Mouse (Mus musculus): ENCODE results near the gene Pak4. TPM values are rescaled to one million over a fixed set of nuclear protein-coding genes. Genes with fewer than 3 reads are reported as not detected.
A peak's percentile ranks its signal among the peaks of the same experiment; 100 is the strongest.
"Not testable (repeated sequence)": the region's sequence is repeated elsewhere in the genome, so short reads cannot be mapped to it uniquely, and the experiment has no call there.

Gene Pak4
- polyA plus RNA-seq, 1 experiment: 24.7 TPM

DNA sequence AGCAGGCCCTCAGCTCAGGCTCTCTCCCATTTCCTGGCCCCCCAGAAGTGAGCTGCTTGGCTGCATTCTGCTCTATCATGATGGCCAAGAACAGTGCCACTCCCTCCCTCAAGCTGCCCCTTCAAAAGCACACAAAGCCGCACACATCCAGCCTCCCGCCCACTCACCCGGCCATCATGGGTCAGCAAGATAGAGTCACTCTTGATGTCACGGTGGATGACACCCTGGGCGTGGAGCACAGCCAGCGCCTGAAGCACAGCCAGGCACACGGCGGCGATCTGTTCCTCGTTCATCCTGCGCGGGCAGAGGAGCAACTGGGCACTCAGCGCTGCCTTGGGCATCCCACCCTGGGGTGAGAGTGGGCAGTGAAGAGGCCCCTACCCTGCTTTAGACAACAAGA lies 35.6 kb downstream of the Pak4 start:
- DNase-seq (ENCODE audit: low spot score): no peak

DNA sequence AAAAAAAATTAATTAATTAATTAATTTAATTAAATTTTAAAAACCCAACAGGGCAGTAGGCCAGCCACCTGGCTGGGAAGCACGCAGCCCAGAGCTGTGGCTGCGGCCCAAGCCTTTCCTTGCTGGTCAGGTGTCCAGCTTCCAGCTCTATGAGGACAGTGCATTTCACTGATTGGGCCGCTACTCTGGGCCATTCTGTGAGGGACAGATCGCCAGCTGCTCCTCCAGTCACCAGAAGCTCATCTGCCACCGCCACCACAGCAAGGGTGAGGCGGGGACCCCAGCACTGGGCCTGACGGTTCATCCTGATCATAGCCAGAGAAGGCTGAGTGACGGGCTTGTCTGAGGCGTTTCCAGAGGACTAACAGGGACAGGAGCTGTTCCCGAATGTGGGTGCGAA lies 36.0 kb downstream of the Pak4 start:
- DNase-seq (ENCODE audit: low spot score): no peak

DNA sequence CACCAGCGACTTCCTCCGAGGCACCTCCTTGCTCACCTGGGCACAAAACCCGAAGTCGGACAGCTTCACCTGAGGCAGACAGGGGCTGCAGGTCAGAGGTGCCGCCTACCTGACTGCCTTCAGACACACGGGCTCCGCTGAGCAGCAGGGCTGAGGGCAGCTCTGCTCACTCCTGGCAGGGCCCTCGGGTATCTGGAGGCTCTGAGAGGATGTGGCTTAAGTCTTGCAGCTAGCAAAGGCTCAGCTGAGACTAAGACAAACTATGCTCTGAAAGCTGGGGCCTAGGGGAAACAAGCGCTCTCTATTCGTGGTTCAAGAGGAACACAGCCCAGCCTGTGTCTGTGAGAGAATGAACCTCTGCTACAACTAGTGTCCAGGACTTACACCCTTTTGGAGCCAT lies 37.1 kb downstream of the Pak4 start:
- DNase-seq (ENCODE audit: low spot score): no peak

DNA sequence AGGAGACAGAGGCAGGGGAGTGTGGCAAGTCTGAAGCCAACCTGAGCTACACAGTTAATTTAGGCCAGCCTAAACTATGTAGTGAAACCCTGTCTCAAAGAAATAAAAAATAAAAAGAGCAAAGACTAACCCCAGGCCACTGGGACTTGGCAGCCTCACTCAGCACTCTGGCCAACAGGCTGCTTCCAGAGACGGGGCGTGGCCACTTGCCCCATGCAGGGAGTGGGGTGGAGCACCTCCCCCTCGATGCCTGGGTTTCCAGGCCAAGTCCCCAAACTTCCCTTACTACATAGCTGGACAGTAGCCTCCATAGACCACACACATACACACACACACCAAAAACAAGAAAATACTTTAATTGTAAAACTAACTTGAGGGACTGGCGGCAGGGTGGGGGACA lies 39.5 kb downstream of the Pak4 start:
- DNase-seq (ENCODE audit: low spot score): no peak

DNA sequence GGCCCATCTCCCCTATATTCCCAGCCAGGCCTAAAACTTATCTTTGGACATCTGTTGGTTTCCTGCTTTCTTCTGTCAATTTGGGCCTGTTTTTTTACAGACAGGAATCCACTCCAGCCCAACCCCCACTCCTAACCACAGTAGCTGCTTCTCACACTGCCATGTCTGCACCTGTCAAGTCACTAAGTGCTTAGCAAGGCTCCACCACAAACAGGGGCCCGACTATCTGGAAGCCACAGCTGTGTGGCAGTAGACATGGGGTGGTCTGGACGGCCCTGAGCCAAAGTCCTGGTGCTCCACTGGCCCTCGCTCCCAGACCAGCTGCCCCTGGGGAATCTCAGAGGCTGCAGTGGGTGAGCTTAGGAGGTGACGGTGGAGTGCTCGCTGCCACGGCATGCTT lies 40.3 kb downstream of the Pak4 start:
- DNase-seq (ENCODE audit: low spot score): no peak

DNA sequence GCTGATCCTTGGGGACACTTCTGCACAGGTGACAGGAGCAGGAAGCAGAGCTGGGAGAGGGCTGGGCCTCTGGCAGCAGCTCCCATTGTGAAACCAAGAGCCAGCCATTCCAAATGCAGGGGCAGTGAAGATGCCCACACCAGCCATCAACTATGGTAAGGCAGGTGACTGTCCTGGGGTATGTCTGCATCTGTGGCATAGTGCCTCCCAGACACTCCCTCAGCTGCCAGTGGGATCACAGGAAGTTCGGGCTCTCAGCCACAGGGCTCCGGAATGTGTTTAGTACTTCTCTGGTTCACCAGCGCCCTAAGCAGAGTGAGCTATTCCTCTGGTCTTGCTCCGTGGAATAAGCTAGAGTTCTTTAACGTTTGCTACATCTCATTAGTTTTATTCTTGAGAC lies 40.9 kb downstream of the Pak4 start:
- DNase-seq (ENCODE audit: low spot score): no peak

DNA sequence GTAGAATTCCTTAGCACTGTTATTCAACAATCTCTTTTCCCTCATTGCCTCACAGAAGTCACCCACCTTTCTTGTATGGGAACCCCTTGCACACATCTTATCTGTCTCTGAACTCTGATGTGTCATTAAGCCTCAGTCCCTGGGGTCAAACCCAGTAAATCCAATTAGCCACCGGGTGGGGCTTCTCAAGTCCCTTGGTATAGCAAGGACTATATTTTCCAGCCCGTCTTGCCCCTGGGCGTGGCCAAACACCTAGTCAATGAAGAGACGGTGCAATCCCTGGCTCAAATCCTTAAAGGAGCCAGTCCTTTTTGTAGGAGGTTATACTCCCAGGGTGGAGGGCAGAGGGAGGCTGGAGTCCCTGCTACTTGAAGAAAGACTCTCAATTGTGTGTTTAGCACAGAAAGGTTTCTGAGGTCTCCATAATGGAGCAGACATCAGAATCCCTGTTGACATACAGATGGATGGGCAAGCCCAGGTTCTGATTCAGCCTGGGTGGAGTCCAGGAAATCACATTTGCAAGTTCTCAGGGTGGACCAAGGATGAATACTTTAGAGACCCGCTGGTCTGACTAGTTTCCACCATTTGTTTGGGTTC lies 41.9 kb downstream of the Pak4 start:
- DNase-seq (ENCODE audit: low spot score): no peak

DNA sequence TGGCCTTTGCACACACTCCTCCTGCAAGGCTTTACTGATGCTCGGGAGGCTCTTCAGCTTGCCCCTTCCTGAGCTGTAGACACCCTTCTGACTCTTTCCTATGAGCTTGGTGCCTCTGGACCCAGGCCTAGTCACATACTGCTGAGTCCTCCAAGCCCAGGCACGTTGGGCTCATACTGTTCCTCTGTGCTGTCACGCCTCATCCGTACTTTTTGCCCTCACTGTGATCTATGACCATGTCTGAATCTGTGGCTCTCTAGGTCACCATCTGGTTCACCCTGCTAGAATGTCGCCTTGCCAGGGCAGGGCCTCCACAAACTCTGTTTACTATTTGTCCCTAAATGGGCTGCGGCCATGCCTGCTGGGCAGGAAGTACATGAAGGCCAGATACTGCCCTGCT lies 44.9 kb downstream of the Pak4 start:
- DNase-seq (ENCODE audit: low spot score): no peak

DNA sequence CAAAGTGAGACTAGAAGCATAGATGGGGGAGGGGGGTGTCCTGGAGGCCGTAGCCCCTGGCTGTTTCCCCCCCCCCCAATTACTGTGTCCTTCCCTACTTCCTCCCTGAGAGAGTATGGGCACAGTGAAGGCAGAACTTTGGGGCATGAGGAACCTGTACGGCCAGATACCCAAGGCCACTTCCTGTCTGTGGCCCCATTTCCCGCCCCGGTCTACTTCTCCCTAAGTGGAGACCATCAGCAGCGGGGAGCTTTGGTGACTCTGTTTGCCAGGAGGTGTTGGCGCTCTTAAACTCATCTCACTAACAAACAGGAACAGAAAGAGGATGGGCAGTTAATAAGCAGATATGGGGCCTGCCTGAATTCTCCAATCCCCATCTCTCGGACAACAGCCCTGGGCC lies 50.4 kb downstream of the Pak4 start:
- no peak for DNase-seq (ENCODE audit: low spot score)

DNA sequence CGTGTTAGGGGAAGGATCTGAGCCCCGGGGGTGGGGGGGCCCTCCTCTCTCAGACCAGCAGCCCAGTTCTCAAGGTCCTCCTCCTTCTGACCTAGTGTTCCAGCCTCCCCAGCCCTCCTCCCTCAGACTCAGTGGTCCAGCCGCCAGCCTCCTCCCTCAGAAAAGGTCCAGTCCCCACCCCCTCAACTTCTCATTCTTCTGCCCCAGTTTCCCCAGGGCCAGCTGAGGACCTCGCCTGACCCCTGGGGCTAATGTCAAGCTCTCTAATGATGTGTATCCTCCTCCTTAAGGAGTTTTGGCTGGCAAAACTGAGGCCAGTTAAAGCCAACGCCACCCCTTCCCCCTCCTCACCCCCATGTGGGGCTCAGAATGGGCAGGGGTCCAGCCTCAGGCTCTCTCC lies 50.8 kb downstream of the Pak4 start, which contains the start of gene Nccrp1:
Gene Nccrp1, minus strand, starts transcription at position 101 of the 400 bp plus-strand sequence.
- DNase-seq (ENCODE audit: low spot score): no peak

DNA sequence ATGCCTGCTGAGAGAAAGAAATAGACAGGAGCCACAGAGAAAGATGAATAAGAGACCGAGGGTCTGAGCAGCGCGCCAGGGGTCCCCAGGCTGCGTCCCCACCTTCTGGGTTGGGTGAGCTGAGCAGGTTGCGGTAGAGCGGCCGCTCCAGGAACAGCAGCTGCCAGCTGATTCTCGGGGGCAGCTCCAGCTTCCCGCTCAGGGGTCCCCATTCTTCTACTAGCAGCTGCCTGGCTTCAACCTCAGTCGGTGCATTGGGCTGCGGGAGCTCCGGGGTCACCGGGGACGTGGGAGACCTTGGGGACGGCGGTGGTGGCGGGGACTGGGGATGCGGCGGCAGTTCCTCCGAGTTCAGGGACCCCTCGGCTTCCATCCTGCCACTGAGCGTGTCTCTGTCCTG lies 51.3 kb downstream of the Pak4 start:
- DNase-seq (ENCODE audit: low spot score): no peak

DNA sequence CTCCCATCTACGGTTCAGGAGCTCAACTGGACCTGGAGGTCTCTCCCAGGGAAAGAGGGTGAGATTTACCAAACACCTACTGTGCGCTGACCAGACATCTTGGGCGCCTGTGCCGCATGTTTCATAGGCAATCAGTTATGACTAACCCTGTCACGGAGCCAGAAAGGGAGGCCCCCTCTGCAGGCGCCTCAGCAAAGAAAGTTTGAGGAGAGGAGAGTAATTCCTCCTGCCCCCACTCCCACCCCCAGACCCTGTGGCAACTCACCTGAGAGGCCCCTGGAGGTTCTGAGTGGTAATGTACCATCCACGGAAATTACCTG lies 52.1 kb downstream of the Pak4 start:
- DNase-seq (ENCODE audit: low spot score): no peak

DNA sequence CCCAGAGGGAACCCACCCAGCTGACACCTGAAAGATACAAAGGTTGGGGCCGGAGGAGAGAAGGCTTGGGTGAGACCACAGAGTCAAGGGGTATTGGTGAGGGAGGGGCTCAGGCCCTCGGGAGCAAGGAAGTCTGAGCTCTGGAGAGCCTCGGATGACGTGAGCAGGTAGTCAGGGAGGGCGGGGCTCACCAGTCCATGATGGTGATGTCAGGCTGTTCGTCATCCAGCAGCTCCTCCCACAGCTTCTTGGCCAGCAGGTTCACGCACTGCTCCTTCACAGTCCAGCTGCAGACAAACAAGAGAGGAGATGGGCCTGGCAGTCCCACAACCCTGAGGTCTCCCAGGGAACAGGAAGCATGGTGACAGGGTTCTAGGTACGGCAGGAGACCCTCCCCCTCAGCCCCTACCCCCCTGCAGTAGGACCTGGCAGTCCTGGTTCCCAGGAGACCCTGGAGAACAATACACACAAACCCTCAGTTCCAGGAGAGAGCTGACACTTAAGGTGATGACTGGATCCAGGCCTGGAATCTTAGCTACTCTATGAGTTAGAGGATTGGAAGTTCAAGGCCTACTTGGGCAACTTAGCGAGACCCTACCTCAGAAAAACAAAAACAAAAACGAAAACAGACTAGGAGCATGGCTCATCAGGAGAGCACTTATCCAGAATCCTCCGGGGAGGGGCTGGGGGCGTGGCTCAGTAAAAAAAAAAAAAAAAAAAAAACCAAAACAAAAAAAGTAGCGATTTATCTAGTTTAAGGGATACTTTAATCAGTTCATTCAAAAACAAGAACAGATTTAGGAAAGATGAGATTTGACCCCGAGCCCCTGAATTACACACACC lies 52.7 kb downstream of the Pak4 start:
- DNase-seq (ENCODE audit: low spot score): no peak

DNA sequence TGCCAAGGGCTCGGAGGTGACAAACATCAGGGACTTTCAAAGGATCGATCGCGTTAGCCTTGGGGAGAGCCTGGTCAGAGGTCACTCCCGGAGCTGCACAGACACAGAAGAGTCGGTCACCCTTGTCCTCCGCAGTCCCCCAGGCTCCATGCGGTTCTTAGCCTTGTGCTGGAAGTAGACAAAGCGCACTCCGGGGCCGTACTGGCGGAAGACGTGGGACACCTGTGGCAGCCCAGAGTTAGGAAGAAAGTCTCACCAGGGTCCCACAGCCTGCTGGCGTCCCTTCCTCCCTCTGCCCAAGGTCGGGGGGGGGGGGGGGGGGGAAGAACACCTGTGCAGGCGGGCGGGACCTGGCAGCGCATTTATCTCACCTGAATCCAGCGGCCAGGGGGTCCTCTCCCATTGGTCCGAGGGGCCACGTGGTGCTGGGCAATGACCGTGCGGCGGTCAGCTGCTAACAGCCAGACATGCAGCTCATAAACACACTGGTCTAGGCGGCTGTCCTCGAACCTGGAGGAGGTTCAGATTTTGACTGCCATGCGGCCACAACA lies 53.9 kb downstream of the Pak4 start:
- DNase-seq (ENCODE audit: low spot score): no peak

DNA sequence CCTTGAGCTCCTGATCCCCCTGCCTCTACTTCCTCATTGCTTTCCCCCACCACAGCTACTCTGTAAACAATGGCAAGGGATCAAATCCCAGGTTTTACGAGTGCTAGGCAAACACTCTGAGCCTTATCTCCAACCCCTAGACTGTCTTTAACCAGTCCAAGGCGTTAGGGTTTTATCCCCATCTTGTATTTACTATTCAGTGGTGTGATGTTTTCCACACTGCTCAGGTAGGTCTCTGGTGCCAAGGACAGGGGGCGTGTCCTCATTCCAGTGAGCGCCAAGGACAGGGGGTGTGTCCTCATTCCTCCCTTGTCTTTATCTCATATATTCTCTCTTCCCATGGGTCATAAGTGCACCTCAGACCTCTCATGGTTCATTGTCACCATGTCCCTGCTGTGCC lies 57.5 kb downstream of the Pak4 start, which contains the start of gene Sycn:
Gene Sycn, plus strand, starts transcription at position 360 of the 400 bp plus-strand sequence.
- no peak for DNase-seq (ENCODE audit: low spot score)

DNA sequence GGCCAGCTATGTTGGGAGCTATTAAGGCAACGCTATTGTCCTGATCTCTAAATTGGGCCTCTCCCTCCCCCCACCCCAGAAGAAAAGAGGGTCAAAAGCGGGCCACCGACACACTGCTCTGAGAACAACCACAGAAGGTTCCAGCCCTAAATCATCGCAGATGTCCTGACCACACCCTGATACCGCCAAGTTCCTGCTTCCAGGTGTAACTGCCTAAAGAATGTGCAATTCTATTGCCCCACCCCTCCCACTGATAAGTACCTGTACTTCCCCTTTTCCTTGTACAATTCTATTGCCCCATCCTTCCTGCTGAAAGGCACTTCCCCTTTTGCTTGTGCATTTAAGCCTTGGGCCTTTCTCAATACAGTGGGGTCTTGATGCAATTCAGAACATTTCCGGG lies 59.1 kb downstream of the Pak4 start:
- DNase-seq (ENCODE audit: low spot score): not testable (repeated sequence)

DNA sequence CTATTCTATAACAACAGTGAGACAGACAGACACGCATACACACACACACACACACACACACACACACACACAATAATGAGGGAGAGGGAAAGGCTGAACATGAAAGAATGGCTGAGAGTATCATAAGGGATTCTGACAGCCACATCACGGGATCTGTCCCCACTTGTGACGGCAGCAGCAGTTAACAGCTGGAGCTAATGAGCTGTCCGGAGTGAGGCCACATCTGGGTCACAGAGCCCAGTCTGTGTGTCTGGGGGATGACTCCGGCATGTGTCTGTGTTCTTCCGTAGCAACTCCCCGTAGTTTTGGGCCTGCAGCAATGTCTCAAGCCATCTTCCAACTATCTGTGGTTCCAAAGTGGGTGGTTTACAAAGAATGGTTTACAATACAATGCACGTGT lies 66.0 kb downstream of the Pak4 start:
- no peak for DNase-seq (ENCODE audit: low spot score)

DNA sequence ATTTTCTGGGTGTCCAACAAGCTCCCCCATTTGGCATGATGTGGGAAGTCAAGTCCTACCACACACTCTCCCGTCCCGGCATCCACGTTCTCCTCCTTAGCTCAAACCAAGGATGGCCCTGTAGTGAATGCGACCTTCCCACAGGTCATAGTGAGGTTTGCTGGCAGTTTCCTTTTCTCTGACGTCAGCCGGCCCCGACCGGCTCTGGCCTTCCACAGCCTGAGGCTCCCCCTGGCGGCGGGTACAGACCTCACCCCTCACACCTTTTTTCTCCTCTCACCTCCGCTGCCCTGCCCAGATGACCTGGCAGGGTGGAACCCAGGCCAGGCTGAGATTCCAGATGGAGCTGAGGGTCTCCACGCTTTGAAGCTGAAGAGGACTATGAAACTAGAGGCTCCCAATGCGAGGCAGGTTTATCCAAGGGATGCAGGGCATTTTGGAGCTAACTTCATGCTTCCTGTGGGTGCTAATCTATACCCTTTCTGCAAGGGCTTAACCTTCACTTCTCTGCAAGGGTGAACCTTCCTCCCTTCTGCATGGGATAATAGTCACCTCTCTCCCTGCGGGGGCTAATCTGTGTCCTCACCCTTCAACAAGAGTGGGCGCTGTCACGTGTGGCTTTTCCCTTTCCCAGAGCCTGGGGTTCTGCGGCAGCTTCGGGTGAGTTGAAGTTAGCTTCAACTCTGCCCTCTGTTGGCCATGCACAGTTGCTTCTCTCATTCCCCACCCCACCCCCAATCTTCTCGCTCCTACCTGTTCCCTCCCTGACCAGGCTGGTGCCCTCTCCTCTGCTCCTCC lies 69.9 kb downstream of the Pak4 start:
- peak; percentile 68 for DNase-seq (ENCODE audit: low spot score)

DNA sequence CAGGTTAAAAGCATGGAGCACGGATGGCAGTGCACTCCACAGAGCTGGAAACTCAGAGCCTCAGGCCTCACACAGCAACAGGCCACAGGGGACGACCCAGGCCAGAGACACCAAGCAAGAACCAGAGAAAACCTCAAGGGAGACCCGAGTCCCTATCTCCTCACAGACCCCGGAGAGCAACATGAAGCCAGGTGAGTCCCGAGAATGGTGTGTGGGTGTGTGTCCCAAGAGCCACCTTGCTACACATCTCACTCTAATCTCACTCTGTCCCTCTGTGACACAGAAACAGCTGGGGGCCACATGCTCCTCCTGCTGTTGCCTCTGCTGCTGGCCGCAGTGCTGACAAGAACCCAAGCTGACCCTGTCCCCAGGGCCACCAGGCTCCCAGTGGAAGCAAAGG lies 75.4 kb downstream of the Pak4 start, which contains the start of gene Ifnl3:
Gene Ifnl3, plus strand, starts transcription at position 301 of the 400 bp plus-strand sequence.
- not testable (repeated sequence) for DNase-seq (ENCODE audit: low spot score)

DNA sequence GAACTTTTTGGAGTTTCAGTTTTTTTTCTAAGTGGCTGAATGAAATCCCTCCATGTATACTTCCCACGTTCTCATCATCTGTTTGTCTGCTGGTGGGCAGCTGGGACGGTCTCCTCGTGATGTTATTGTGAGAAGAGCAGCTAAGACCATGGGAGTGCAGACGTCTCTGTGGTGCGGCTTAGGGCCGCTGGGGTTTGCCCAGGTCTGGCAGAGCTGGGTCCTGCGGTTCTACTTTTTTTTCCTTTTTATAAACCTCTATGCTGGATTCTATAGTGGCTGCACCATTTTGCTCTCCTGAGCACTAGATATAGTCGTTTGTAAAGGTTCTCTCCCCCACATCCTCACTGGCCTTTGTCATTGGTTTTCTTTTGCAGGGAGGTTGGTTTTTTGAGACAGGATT lies 86.5 kb downstream of the Pak4 start:
- DNase-seq (ENCODE audit: low spot score): no peak

DNA sequence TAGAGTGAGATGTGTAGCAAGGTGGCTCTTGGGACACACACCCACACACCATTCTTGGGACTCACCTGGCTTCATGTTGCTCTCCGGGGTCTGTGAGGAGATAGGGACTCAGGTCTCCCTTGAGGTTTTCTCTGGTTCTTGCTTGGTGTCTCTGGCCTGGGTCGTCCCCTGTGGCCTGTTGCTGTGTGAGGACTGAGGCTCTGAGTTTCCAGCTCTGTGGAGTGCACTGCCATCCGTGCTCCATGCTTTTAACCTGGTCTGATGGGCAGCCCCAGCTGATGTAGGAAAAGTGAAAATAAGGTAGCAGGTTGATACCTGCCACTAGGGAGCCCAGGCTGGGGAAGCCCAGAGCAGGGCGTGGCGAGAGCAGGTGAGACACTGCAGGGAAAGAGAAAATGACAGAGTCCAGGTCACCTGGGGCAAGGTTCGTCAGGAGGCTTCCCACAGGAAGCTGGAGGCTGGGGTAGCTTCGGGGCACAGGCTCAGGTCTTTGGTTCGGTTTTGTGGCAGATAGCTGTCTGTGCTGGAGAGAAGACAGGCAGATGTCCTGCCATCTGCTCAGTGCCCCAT lies 87.5 kb downstream of the Pak4 start, which contains the start of gene Ifnl2:
Gene Ifnl2, minus strand, starts transcription at position 51 of the 570 bp plus-strand sequence.
- not testable (repeated sequence) for DNase-seq (ENCODE audit: low spot score)

DNA sequence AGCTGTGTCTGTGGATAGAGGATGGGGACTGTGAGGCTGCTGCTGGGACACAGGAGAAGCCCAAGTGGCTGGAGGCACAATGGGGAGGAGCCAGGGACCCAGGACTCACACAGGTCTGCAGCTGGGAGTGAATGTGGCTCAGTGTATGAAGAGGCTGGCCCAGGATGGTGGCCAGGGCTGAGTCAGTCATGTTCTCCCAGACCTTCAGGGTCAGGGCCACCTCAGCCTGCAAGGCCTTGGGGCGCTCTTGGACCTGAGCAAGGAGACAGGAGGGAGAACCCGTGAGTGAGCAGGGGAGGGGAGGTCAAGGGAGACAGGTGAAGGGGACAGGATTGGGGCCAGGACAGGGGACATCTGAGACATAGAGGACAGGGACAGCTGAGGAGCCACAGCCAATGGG lies 88.9 kb downstream of the Pak4 start:
- DNase-seq (ENCODE audit: low spot score): not testable (repeated sequence)
